Mouse (Mus musculus) neural tube, embryonic 13.5 days (tissue): ENCODE results near the gene Sprtn. TPM values are rescaled to one million over a fixed set of nuclear protein-coding genes. Genes with fewer than 3 reads are reported as not detected.

Experiments
- ATAC-seq: fragments of 200-750 bp; cut with Nextera tagmentation; 2 replicates; pipeline ENCODE4 v1.8.0; 2017; ENCODE audit warnings: low read depth, mild to moderate bottlenecking, moderate TSS enrichment, moderate library complexity
- H3K27ac ChIP-seq: fragments of 300-500 bp; sonication (generic); replicated peaks from 2 replicates; pipeline ENCODE4 v1.5.1; 2015; ENCODE audit warnings: moderate library complexity, mild to moderate bottlenecking, inconsistent platforms
- H3K27me3 ChIP-seq: fragments of 300-500 bp; sonication (generic); 2 replicates; pipeline ENCODE4 v1.6.1; 2015; ENCODE audit warnings: mild to moderate bottlenecking, inconsistent platforms
- H3K36me3 ChIP-seq: fragments of 300-500 bp; sonication (generic); 2 replicates; pipeline ENCODE4 v1.6.1; 2015; ENCODE audit warnings: mild to moderate bottlenecking, inconsistent platforms
- H3K4me1 ChIP-seq: fragments of 300-500 bp; sonication (generic); replicated peaks from 2 replicates; pipeline ENCODE4 v1.6.1; 2015; ENCODE audit warnings: inconsistent platforms
- H3K4me2 ChIP-seq: fragments of 300-500 bp; sonication (generic); 2 replicates; pipeline ENCODE4 v1.6.1; 2015; ENCODE audit warnings: inconsistent platforms, mild to moderate bottlenecking, moderate library complexity
- H3K4me3 ChIP-seq: fragments of 300-500 bp; sonication (generic); 2 replicates; pipeline ENCODE4 v1.5.1; 2015; ENCODE audit warnings: mild to moderate bottlenecking, inconsistent platforms
- H3K9ac ChIP-seq: fragments of 300-500 bp; sonication (generic); 2 replicates; pipeline ENCODE4 v1.6.1; 2015; ENCODE audit warnings: moderate library complexity, mild to moderate bottlenecking, inconsistent platforms
- H3K9me3 ChIP-seq: fragments of 300-500 bp; sonication (generic); 2 replicates; pipeline ENCODE4 v1.6.1; 2016; ENCODE audit warnings: inconsistent platforms
- WGBS: fragments of 180-500 bp; shearing (Covaris S2); methylation state at CpG from one replicate; pipeline ENCODE4 v1.1.7; 2015; 5-methylcytosine and 5-hydroxymethylcytosine counted together
- polyA plus RNA-seq: library from polyadenylated mRNA; unstranded; fragments of >200 nt; fragmentation: Nextera tagmentation; extraction: Ambion mirVana; gene quantifications from 2 replicates; pipeline ENCODE4 v1.2.1, GENCODE M21; 2015

Gene Sprtn
- polyA plus RNA-seq, 1 experiment from 2014 or later: 8.5 TPM

GRCm38 (mm10) chr8:124872081-124872480 lies 25.6 kb upstream of the Sprtn start:
- Histone ChIP-seq H3K9me3 (no peaks in the 10 kb centered on the region), H3K4me3 (no peak overlapping the region), H3K27me3 (no peaks in the 10 kb centered on the region), H3K27ac (no peak overlapping the region), H3K4me2 (no peak overlapping the region), H3K9ac (no peak overlapping the region), H3K36me3 (peaks cover 65% of the 10 kb centered on the region), H3K4me1 (0 out of 2 replicates have a peak, but pooled peaks cover 3% of the 10 kb centered on the region)
- 96% methylated on average over 7 of the region's 7 CpGs for whole genome bisulfite sequencing
- ATAC-seq: no peak

- no peaks in the 10 kb centered on the region for H3K27me3 ChIP-seq
- ATAC-seq: no peak
- H3K27ac ChIP-seq: no peak overlapping the region
- no peaks in the 10 kb centered on the region for H3K4me1 ChIP-seq
- H3K36me3 ChIP-seq: peaks cover 71% of the 10 kb centered on the region
- no peak overlapping the region for H3K9ac ChIP-seq
- no peak overlapping the region for H3K4me2 ChIP-seq
- WGBS: 93% methylated on average over 5 of the region's 5 CpGs
- no peaks in the 10 kb centered on the region for H3K9me3 ChIP-seq
- no peak overlapping the region for H3K4me3 ChIP-seq
These were observed 25.0 kb upstream of the Sprtn start for GRCm38 (mm10) chr8:124872690-124873089.

DNA sequence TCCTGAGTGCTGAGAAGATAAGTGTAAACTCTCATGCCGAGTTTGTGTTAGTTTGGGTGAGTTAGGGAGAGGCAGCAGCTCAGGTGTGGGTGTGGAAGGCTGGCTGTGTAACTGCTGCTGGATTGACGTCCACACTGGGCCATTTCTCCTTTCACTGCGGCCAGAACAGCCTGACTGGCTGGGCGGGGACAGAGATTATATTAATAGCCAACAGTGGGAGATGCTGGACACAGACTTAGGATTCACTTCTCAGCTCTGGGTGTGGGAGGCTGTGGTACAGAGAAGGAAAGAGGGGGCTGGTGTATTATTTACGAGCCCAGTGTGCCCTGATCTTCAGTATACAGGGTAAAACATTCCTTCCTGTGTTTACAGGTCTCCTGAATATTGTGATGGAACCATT lies 19.5 kb upstream of the Sprtn start:
- Histone ChIP-seq H3K36me3 (peaks cover 96% of the 10 kb centered on the region), H3K9ac (no peak overlapping the region), H3K9me3 (no peaks in the 10 kb centered on the region), H3K27ac (no peak overlapping the region), H3K4me3 (no peak overlapping the region), H3K4me1 (no peaks in the 10 kb centered on the region), H3K27me3 (no peaks in the 10 kb centered on the region), H3K4me2 (no peak overlapping the region)
- no peak for ATAC-seq
- 90% methylated on average over 5 of the region's 5 CpGs for WGBS

- no peak for ATAC-seq
These were observed 18.6 kb upstream of the Sprtn start for GRCm38 (mm10) chr8:124878946-124879526.

GRCm38 (mm10) chr8:124888385-124888784 lies 9.3 kb upstream of the Sprtn start:
- H3K27ac ChIP-seq: no peak overlapping the region
- H3K4me3 ChIP-seq: no peak overlapping the region
- peaks cover 92% of the 10 kb centered on the region for H3K36me3 ChIP-seq
- H3K9me3 ChIP-seq: 0 out of 2 replicates have a peak, but pooled peaks cover 7% of the 10 kb centered on the region
- no peak for ATAC-seq
- H3K9ac ChIP-seq: no peak overlapping the region
- no peak overlapping the region for H3K4me2 ChIP-seq
- H3K27me3 ChIP-seq: no peaks in the 10 kb centered on the region
- WGBS: 96% methylated on average over 5 of the region's 5 CpGs
- H3K4me1 ChIP-seq: 0 out of 2 replicates have a peak, but pooled peaks cover 3% of the 10 kb centered on the region

More at GRCm38 (mm10) chr8:124878946-124879526, 18.6 kb upstream of the Sprtn start:
- no peaks in the 10 kb centered on the region for H3K27me3 ChIP-seq
- H3K9me3 ChIP-seq: no peaks in the 10 kb centered on the region
- H3K9ac ChIP-seq: no peak overlapping the region
- no peak overlapping the region for H3K27ac ChIP-seq
- H3K4me3 ChIP-seq: no peak overlapping the region
- no peak overlapping the region for H3K4me2 ChIP-seq
- no peaks in the 10 kb centered on the region for H3K4me1 ChIP-seq
- peaks cover 96% of the 10 kb centered on the region for H3K36me3 ChIP-seq
- 87% methylated on average over 10 of the region's 10 CpGs for WGBS

- H3K27ac ChIP-seq: no peak overlapping the region
- ATAC-seq: no peak
- 0 out of 2 replicates have a peak, but pooled peaks cover 7% of the 10 kb centered on the region for H3K9me3 ChIP-seq
- H3K4me3 ChIP-seq: no peak overlapping the region
- H3K9ac ChIP-seq: no peak overlapping the region
- H3K4me2 ChIP-seq: no peak overlapping the region
- no peaks in the 10 kb centered on the region for H3K27me3 ChIP-seq
- H3K36me3 ChIP-seq: peaks cover 77% of the 10 kb centered on the region
- H3K4me1 ChIP-seq: peaks cover 34% of the 10 kb centered on the region
- WGBS: 80% methylated on average over 3 of the region's 3 CpGs
These were observed 5.1 kb upstream of the Sprtn start for GRCm38 (mm10) chr8:124892596-124892995.

- peak overlapping the region; percentile 99 for H3K4me2 ChIP-seq
- peaks cover 47% of the 10 kb centered on the region for H3K4me1 ChIP-seq
- H3K27ac ChIP-seq: no peak overlapping the region
- H3K36me3 ChIP-seq: peaks cover 61% of the 10 kb centered on the region
- H3K4me3 ChIP-seq: peak overlapping the region; percentile 98
- no peaks in the 10 kb centered on the region for H3K27me3 ChIP-seq
- WGBS: 91% methylated on average over 26 of the region's 26 CpGs
- peak overlapping the region; percentile 89 for H3K9ac ChIP-seq
- H3K9me3 ChIP-seq: no peaks in the 10 kb centered on the region
- ATAC-seq: no peak
These were observed 1.6 kb upstream of the Sprtn start for GRCm38 (mm10) chr8:124896010-124896631.

GRCm38 (mm10) chr8:124896632-124897385 lies 877 bp upstream of the Sprtn start:
- Histone ChIP-seq H3K36me3 (peaks cover 60% of the 10 kb centered on the region), H3K4me1 (peaks cover 47% of the 10 kb centered on the region), H3K9ac (peak overlapping the region; percentile 89), H3K4me3 (peak overlapping the region; percentile 98), H3K27me3 (no peaks in the 10 kb centered on the region), H3K9me3 (no peaks in the 10 kb centered on the region), H3K27ac (peak overlapping the region; percentile 86), H3K4me2 (peak overlapping the region; percentile 99)
- WGBS: 1% methylated on average over 60 of the region's 60 CpGs
- ATAC-seq: peak; percentile 57

DNA sequence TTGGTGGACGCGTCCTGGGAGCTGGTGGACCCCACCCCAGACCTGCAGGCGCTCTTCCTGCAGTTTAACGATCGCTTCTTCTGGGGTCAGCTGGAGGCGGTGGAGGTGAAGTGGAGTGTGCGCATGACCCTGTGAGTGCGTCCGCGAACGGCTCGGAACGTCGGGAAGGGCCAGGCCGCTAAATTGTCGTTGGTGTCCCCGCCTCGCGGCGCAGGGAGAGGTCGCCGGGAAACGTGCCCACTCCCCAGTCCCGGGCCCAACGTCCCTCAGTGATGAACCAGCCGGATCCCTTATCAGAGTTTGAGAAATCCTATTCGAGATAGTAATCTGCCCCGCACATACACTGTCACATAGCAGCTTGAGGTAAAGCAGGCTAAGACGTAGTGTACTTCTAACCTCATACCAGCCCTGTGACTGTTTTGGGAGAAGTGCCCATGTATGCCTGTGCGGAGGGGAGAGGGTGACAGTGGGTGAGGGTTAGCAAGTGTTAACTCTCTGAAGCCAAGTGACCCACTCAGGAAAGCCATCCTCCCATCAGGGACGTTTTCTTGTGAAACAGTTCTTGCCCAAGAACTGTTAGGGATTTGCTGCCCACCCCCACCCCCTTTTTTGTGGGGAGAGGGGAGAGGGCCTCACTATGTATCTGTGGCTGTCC lies 692 bp downstream of the Sprtn start:
- 6% methylated on average over 31 of the region's 31 CpGs for WGBS
- Histone ChIP-seq H3K9ac (peak overlapping the region; percentile 89), H3K27ac (peak overlapping the region; percentile 86), H3K4me1 (peaks cover 44% of the 10 kb centered on the region), H3K4me3 (peak overlapping the region; percentile 98), H3K9me3 (no peaks in the 10 kb centered on the region), H3K4me2 (peak overlapping the region; percentile 99), H3K36me3 (peaks cover 66% of the 10 kb centered on the region), H3K27me3 (no peaks in the 10 kb centered on the region)
- peak; percentile 10; the same call in 1 of the 2 replicates for ATAC-seq

DNA sequence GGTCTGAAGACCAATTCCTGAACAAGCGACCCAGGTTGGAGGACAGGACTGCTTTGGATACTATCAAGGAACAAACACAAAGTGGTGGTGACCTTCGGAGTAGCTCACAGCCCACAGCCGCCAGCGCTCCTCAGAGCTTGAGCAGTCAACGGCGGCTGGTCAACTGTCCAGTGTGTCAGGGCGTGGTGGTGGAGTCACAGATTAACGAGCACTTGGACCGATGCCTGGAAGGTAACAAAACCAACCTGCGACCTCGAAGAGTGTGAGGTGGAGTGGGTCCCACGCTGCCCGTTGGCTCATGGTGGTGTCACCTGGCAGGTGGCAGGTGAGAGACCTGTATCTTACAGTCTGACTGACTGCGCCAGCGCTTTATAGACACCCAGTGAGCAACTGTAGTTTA lies 5.5 kb downstream of the Sprtn start:
- no peak overlapping the region for H3K27ac ChIP-seq
- H3K9ac ChIP-seq: no peak overlapping the region
- no peaks in the 10 kb centered on the region for H3K9me3 ChIP-seq
- ATAC-seq: no peak
- H3K36me3 ChIP-seq: peaks cover 80% of the 10 kb centered on the region
- H3K4me3 ChIP-seq: no peak overlapping the region
- H3K4me2 ChIP-seq: no peak overlapping the region
- H3K27me3 ChIP-seq: no peaks in the 10 kb centered on the region
- peaks cover 30% of the 10 kb centered on the region for H3K4me1 ChIP-seq
- 95% methylated on average over 15 of the region's 15 CpGs for WGBS

DNA sequence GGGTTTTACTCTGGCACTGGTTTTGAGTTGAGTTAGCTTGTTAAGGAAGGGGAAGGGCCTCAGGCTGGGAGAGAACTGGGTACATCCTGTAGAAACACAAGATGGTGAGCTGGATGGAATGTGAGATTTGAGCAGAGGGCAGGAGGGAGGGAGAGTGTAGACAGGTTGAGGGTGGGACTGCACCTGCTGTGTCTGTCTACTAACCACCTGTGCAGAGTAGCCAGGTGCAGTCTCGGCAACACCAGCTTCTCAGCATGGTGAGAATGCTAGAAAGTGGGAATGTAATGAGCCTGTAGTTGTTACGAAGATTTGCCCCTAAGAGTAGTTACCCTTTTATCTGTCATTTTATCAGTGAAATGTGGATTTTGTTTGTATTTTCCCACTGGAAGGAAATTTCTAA lies 7.8 kb downstream of the Sprtn start:
- Histone ChIP-seq H3K9me3 (no peaks in the 10 kb centered on the region), H3K4me3 (no peak overlapping the region), H3K4me1 (peaks cover 17% of the 10 kb centered on the region), H3K36me3 (peaks cover 89% of the 10 kb centered on the region), H3K27ac (no peak overlapping the region), H3K27me3 (no peaks in the 10 kb centered on the region), H3K9ac (no peak overlapping the region), H3K4me2 (no peak overlapping the region)
- no peak for ATAC-seq
- 83% methylated on average over 2 of the region's 2 CpGs for WGBS

- H3K4me1 ChIP-seq: peaks cover 8% of the 10 kb centered on the region
- H3K4me3 ChIP-seq: no peak overlapping the region
- ATAC-seq: no peak
- no peak overlapping the region for H3K4me2 ChIP-seq
- no peak overlapping the region for H3K9ac ChIP-seq
- H3K36me3 ChIP-seq: peaks cover 94% of the 10 kb centered on the region
- no peaks in the 10 kb centered on the region for H3K9me3 ChIP-seq
- H3K27ac ChIP-seq: no peak overlapping the region
- 93% methylated on average over 16 of the region's 16 CpGs for WGBS
- no peaks in the 10 kb centered on the region for H3K27me3 ChIP-seq
These were observed 12.2 kb downstream of the Sprtn start for GRCm38 (mm10) chr8:124909936-124910335.
